Mouse (Mus musculus) lung, adult 2 months (tissue): ENCODE measurements around the gene Nxph1.

ENCODE experiments used
- CTCF ChIP-seq: fragments of 200-500 bp; IDR thresholded peaks from 2 replicates; pipeline ENCODE4 v1.5.1; 2011; ENCODE audit warnings: mild to moderate bottlenecking, low read length, control low read depth; ENCODE audit not compliant: insufficient read depth
- POLR2A ChIP-seq: fragments of 200-500 bp; IDR thresholded peaks from 2 replicates; pipeline ENCODE4 v1.6.1; 2011; ENCODE audit warnings: low read depth, mild to moderate bottlenecking, control low read depth, low read length, borderline replicate concordance; ENCODE audit errors: extremely low read depth

DNA sequence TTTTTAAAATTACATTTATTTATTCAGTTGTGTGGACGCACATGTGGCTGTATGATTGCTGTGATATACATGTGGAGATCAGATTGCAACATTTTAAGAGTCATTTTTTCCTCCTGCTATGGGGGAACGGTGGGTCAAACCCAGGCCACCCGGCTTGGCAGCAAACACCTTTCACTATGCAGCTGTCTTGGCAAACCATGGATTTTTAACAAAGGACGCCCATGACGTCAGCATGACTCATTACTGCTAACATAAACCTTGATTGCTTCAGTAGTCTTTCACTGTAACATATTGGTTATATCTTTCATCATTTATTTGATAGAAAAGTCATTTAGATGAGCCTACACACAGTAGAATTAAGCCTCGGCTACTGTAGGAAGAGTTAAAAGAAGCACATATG, 23.8 kb upstream of the Nxph1 start:
- TF ChIP-seq CTCF (no peak), POLR2A (no peak)
